Mouse (Mus musculus): ENCODE results near the gene Slc38a2.

DNA sequence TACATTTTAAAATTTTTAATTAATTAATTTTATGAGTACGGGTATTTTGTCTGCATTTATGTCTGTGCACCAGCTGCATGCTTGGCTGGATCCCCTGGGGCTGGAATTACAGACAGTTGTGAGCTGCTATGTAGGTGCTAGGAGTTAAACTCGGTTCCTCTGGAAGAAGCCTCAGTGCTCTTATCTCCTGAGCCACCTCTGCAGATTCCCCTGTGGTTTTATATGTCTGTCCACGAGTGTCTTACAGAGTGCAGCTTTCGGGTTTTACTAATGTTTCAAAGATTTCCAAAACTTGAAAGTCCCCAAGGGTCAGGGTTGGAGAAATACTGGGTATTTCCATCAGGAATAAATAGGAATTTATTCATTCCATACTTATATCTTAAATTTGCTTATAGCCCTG, 40.6 kb upstream of the Slc38a2 start:
- TF ChIP-seq CTCF (IDR thresholded peaks at IDR 0.05; ENCODE audit: insufficient read depth, low read depth, low read length): no peak
- TF ChIP-seq POLR2A (IDR thresholded peaks at IDR 0.05; ENCODE audit: insufficient read depth, low read depth, low read length): no peak

Measured in olfactory bulb, adult 2 months (tissue).